Mouse (Mus musculus) intestine, embryonic 15.5 days (tissue): Measurements from ENCODE around the gene Dst. TPM values are rescaled to one million over a fixed set of nuclear protein-coding genes. Genes with fewer than 3 reads are reported as not detected.

Experiments used
- ATAC-seq: fragments of 200-750 bp; cut with Nextera tagmentation; 2 replicates; pipeline ENCODE4 v1.8.0; 2017; ENCODE audit warnings: moderate TSS enrichment, moderate library complexity
- H3K27ac ChIP-seq: fragments of 300-500 bp; sonication (generic); 2 replicates; pipeline ENCODE4 v1.5.1; 2015; ENCODE audit warnings: mild to moderate bottlenecking, inconsistent platforms
- H3K27me3 ChIP-seq: fragments of 300-500 bp; sonication (generic); replicated peaks from 2 replicates; pipeline ENCODE4 v1.6.1; 2015; ENCODE audit warnings: inconsistent platforms
- H3K36me3 ChIP-seq: fragments of 300-500 bp; sonication (generic); 2 replicates; pipeline ENCODE4 v1.6.1; 2015; ENCODE audit warnings: inconsistent platforms
- H3K4me1 ChIP-seq: fragments of 300-500 bp; sonication (generic); replicated peaks from 2 replicates; pipeline ENCODE4 v1.6.1; 2015; ENCODE audit warnings: inconsistent platforms
- H3K4me2 ChIP-seq: fragments of 300-500 bp; sonication (generic); replicated peaks from 2 replicates; pipeline ENCODE4 v1.6.1; 2015; ENCODE audit warnings: mild to moderate bottlenecking, inconsistent platforms
- H3K4me3 ChIP-seq: fragments of 300-500 bp; sonication (generic); replicated peaks from 2 replicates; pipeline ENCODE4 v1.5.1; 2015; ENCODE audit warnings: inconsistent platforms
- H3K9ac ChIP-seq: fragments of 300-500 bp; sonication (generic); 2 replicates; pipeline ENCODE4 v1.6.1; 2015; ENCODE audit warnings: inconsistent platforms
- H3K9me3 ChIP-seq: fragments of 300-500 bp; sonication (generic); 2 replicates; pipeline ENCODE4 v1.6.1; 2016; ENCODE audit warnings: inconsistent platforms
- WGBS: fragments of 180-500 bp; shearing (Covaris S2); methylation state at CpG from one replicate; pipeline ENCODE4 v1.1.7; 2015; 5-methylcytosine and 5-hydroxymethylcytosine counted together
- polyA plus RNA-seq: library from polyadenylated mRNA; unstranded; fragments of >200 nt; fragmentation: Nextera tagmentation; extraction: Ambion mirVana; gene quantifications from 2 replicates; pipeline ENCODE4 v1.2.1, GENCODE M21; 2015

The Dst gene
- polyA plus RNA-seq, 1 experiment from 2014 or later, result 19.2 TPM

- H3K4me3 ChIP-seq, result no peak overlapping the region
- no peaks in the 10 kb centered on the region for H3K27me3 ChIP-seq
- H3K9ac ChIP-seq, result no peak overlapping the region
- no peaks in the 10 kb centered on the region for H3K9me3 ChIP-seq
- peak overlapping the region; percentile 33; the same call in 1 of the 2 replicates for H3K4me2 ChIP-seq
- H3K27ac ChIP-seq, result no peak overlapping the region
- H3K4me1 ChIP-seq, result no peaks in the 10 kb centered on the region
- 68% methylated on average over 6 of the region's 6 CpGs for WGBS
- H3K36me3 ChIP-seq, result no peaks in the 10 kb centered on the region
- ATAC-seq, result 0 out of 2 replicates have a peak, but pooled peaks have one; percentile 26
These were observed 212.0 kb downstream of the Dst start for GRCm38 (mm10) chr1:34120066-34120465.

- 22% methylated on average over 6 of the region's 6 CpGs for WGBS
- ATAC-seq, result peak; percentile 92
These were observed 212.6 kb downstream of the Dst start for GRCm38 (mm10) chr1:34120602-34121001.

GRCm38 (mm10) chr1:34121157-34122015, 213.4 kb downstream of the Dst start:
- H3K4me1 ChIP-seq, result no peaks in the 10 kb centered on the region
- peak; percentile 80 for ATAC-seq
- 27% methylated on average over 29 of the region's 29 CpGs for WGBS

More at GRCm38 (mm10) chr1:34120602-34121001, 212.6 kb downstream of the Dst start:
- Histone ChIP-seq H3K36me3 (no peaks in the 10 kb centered on the region), H3K9me3 (no peaks in the 10 kb centered on the region), H3K4me1 (no peaks in the 10 kb centered on the region), H3K27me3 (no peaks in the 10 kb centered on the region), H3K4me3 (peak overlapping the region; percentile 39), H3K4me2 (peak overlapping the region; percentile 71), H3K27ac (peak overlapping the region; percentile 93), H3K9ac (no peak overlapping the region)

GRCm38 (mm10) chr1:34122198-34122597, 214.2 kb downstream of the Dst start:
- 75% methylated on average over 6 of the region's 6 CpGs for WGBS
- Histone ChIP-seq H3K36me3 (no peaks in the 10 kb centered on the region), H3K9ac (no peak overlapping the region), H3K4me2 (peak overlapping the region; percentile 71), H3K27ac (peak overlapping the region; percentile 93; the same call in 1 of the 2 replicates), H3K9me3 (no peaks in the 10 kb centered on the region), H3K27me3 (no peaks in the 10 kb centered on the region), H3K4me3 (peak overlapping the region; percentile 39), H3K4me1 (no peaks in the 10 kb centered on the region)
- ATAC-seq, result no peak

More at GRCm38 (mm10) chr1:34121157-34122015, 213.4 kb downstream of the Dst start:
- Histone ChIP-seq H3K4me2 (peak overlapping the region; percentile 71), H3K9me3 (no peaks in the 10 kb centered on the region), H3K27me3 (no peaks in the 10 kb centered on the region), H3K36me3 (no peaks in the 10 kb centered on the region), H3K9ac (peak overlapping the region; percentile 39), H3K27ac (peak overlapping the region; percentile 93), H3K4me3 (peak overlapping the region; percentile 39)

GRCm38 (mm10) chr1:34122905-34123304, 214.9 kb downstream of the Dst start:
- no peaks in the 10 kb centered on the region for H3K4me1 ChIP-seq
- no peaks in the 10 kb centered on the region for H3K27me3 ChIP-seq
- H3K4me2 ChIP-seq, result peak overlapping the region; percentile 41; the same call in 1 of the 2 replicates
- no peaks in the 10 kb centered on the region for H3K36me3 ChIP-seq
- WGBS, result 58% methylated on average over 1 of the region's 1 CpGs
- H3K9ac ChIP-seq, result no peak overlapping the region
- H3K4me3 ChIP-seq, result no peak overlapping the region
- no peak overlapping the region for H3K27ac ChIP-seq
- no peak for ATAC-seq
- no peaks in the 10 kb centered on the region for H3K9me3 ChIP-seq

- H3K4me2 ChIP-seq, result peak overlapping the region; percentile 41
- H3K4me1 ChIP-seq, result no peaks in the 10 kb centered on the region
These were observed 215.3 kb downstream of the Dst start for GRCm38 (mm10) chr1:34123334-34123733.

GRCm38 (mm10) chr1:34124376-34124775, 216.4 kb downstream of the Dst start:
- Histone ChIP-seq H3K27me3 (no peaks in the 10 kb centered on the region), H3K4me3 (no peak overlapping the region), H3K27ac (no peak overlapping the region), H3K9ac (no peak overlapping the region), H3K4me2 (no peak overlapping the region), H3K9me3 (no peaks in the 10 kb centered on the region), H3K36me3 (no peaks in the 10 kb centered on the region), H3K4me1 (no peaks in the 10 kb centered on the region)
- no peak for ATAC-seq
- WGBS, result 80% methylated on average over 7 of the region's 7 CpGs

More at GRCm38 (mm10) chr1:34123334-34123733, 215.3 kb downstream of the Dst start:
- no peaks in the 10 kb centered on the region for H3K27me3 ChIP-seq
- ATAC-seq, result no peak
- H3K4me3 ChIP-seq, result no peak overlapping the region
- H3K9ac ChIP-seq, result no peak overlapping the region
- H3K36me3 ChIP-seq, result no peaks in the 10 kb centered on the region
- H3K9me3 ChIP-seq, result no peaks in the 10 kb centered on the region
- H3K27ac ChIP-seq, result peak overlapping the region; percentile 45; the same call in 1 of the 2 replicates
- WGBS, result 47% methylated on average over 5 of the region's 5 CpGs

GRCm38 (mm10) chr1:34125148-34125547, 217.1 kb downstream of the Dst start:
- WGBS, result 94% methylated on average over 5 of the region's 5 CpGs
- H3K36me3 ChIP-seq, result no peaks in the 10 kb centered on the region
- H3K4me2 ChIP-seq, result no peak overlapping the region
- no peaks in the 10 kb centered on the region for H3K4me1 ChIP-seq
- H3K9ac ChIP-seq, result no peak overlapping the region
- H3K27me3 ChIP-seq, result no peaks in the 10 kb centered on the region
- H3K4me3 ChIP-seq, result no peak overlapping the region
- no peak overlapping the region for H3K27ac ChIP-seq
- H3K9me3 ChIP-seq, result no peaks in the 10 kb centered on the region
- no peak for ATAC-seq

- ATAC-seq, result no peak
- 65% methylated on average over 15 of the region's 15 CpGs for WGBS
These were observed 219.9 kb downstream of the Dst start for GRCm38 (mm10) chr1:34127714-34128474.

GRCm38 (mm10) chr1:34128796-34129195, 220.8 kb downstream of the Dst start:
- Histone ChIP-seq H3K27me3 (no peaks in the 10 kb centered on the region), H3K9ac (no peak overlapping the region), H3K4me1 (peaks cover 9% of the 10 kb centered on the region; the same call in 1 of the 2 replicates), H3K4me3 (no peak overlapping the region), H3K9me3 (no peaks in the 10 kb centered on the region), H3K4me2 (no peak overlapping the region), H3K27ac (no peak overlapping the region), H3K36me3 (no peaks in the 10 kb centered on the region)
- WGBS, result 83% methylated on average over 2 of the region's 2 CpGs
- ATAC-seq, result no peak

More at GRCm38 (mm10) chr1:34127714-34128474, 219.9 kb downstream of the Dst start:
- H3K27ac ChIP-seq, result no peak overlapping the region
- H3K4me1 ChIP-seq, result 0 out of 2 replicates have a peak, but pooled peaks cover under 1% of the 10 kb centered on the region
- no peak overlapping the region for H3K4me3 ChIP-seq
- H3K9me3 ChIP-seq, result no peaks in the 10 kb centered on the region
- no peaks in the 10 kb centered on the region for H3K27me3 ChIP-seq
- no peak overlapping the region for H3K9ac ChIP-seq
- no peaks in the 10 kb centered on the region for H3K36me3 ChIP-seq
- no peak overlapping the region for H3K4me2 ChIP-seq

- peak; percentile 72 for ATAC-seq
- Histone ChIP-seq H3K4me2 (no peak overlapping the region), H3K27me3 (no peaks in the 10 kb centered on the region), H3K4me1 (peaks cover 9% of the 10 kb centered on the region; the same call in 1 of the 2 replicates), H3K36me3 (no peaks in the 10 kb centered on the region), H3K9me3 (no peaks in the 10 kb centered on the region), H3K27ac (no peak overlapping the region), H3K4me3 (no peak overlapping the region), H3K9ac (no peak overlapping the region)
- WGBS, result 48% methylated on average over 9 of the region's 9 CpGs
These were observed 221.7 kb downstream of the Dst start for GRCm38 (mm10) chr1:34129691-34130090.

GRCm38 (mm10) chr1:34130804-34131203, 222.8 kb downstream of the Dst start:
- Histone ChIP-seq H3K9ac (no peak overlapping the region), H3K4me1 (peaks cover 9% of the 10 kb centered on the region; the same call in 1 of the 2 replicates)

More at GRCm38 (mm10) chr1:34130804-34131203, 222.8 kb downstream of the Dst start:
- 92% methylated on average over 10 of the region's 10 CpGs for WGBS
- Histone ChIP-seq H3K36me3 (no peaks in the 10 kb centered on the region), H3K4me3 (no peak overlapping the region), H3K9me3 (no peaks in the 10 kb centered on the region), H3K27me3 (no peaks in the 10 kb centered on the region), H3K27ac (no peak overlapping the region), H3K4me2 (no peak overlapping the region)
- no peak for ATAC-seq
